Mouse (Mus musculus): ENCODE measurements around the gene Abca12. TPM values are rescaled to one million over a fixed set of nuclear protein-coding genes. Genes with fewer than 3 reads are reported as not detected.
A peak's percentile ranks its signal among the peaks of the same experiment; 100 is the strongest.

The Abca12 gene
- polyA plus RNA-seq, 1 experiment from 2014 or later = not detected

- Histone ChIP-seq H3K27ac (ENCODE audit: low read length) (no peak overlapping the region), H3K27me3 (replicated peaks; ENCODE audit: control insufficient read depth, insufficient read depth, low read length) (no peaks in the 10 kb centered on the region), H3K9ac (replicated peaks; ENCODE audit: low read depth, low read length) (no peak overlapping the region), H3K9me3 (ENCODE audit: control insufficient read depth, low read length) (no peaks in the 10 kb centered on the region), H3K4me3 (replicated peaks; ENCODE audit: low read length) (no peak overlapping the region), H3K4me2 (ENCODE audit: low read length) (no peak overlapping the region), H3K36me3 (ENCODE audit: control insufficient read depth, insufficient read depth) (no peaks in the 10 kb centered on the region), H3K4me1 (replicated peaks; ENCODE audit: control insufficient read depth, insufficient read depth, low read length) (no peaks in the 10 kb centered on the region)
- WGBS = 88% methylated on average over 5 of the region's 5 CpGs
- no peak for ATAC-seq
Measured at GRCm38 (mm10) chr1:71396105-71396504, 18.6 kb downstream of the Abca12 start.

- H3K27ac ChIP-seq (ENCODE audit: low read length) = no peak overlapping the region
- 63% methylated on average over 2 of the region's 2 CpGs for WGBS
- H3K36me3 ChIP-seq (ENCODE audit: control insufficient read depth, insufficient read depth) = no peaks in the 10 kb centered on the region
- H3K9me3 ChIP-seq (ENCODE audit: control insufficient read depth, low read length) = no peaks in the 10 kb centered on the region
- ATAC-seq = no peak
- no peaks in the 10 kb centered on the region for H3K27me3 ChIP-seq (replicated peaks; ENCODE audit: control insufficient read depth, insufficient read depth, low read length)
- no peaks in the 10 kb centered on the region for H3K4me1 ChIP-seq (replicated peaks; ENCODE audit: control insufficient read depth, insufficient read depth, low read length)
- no peak overlapping the region for H3K4me2 ChIP-seq (ENCODE audit: low read length)
- no peak overlapping the region for H3K4me3 ChIP-seq (replicated peaks; ENCODE audit: low read length)
- no peak overlapping the region for H3K9ac ChIP-seq (replicated peaks; ENCODE audit: low read depth, low read length)
Measured at GRCm38 (mm10) chr1:71394177-71394576, 20.5 kb downstream of the Abca12 start.

GRCm38 (mm10) chr1:71393489-71393888 lies 21.2 kb downstream of the Abca12 start:
- no peak for ATAC-seq
- no peak overlapping the region for H3K9ac ChIP-seq (replicated peaks; ENCODE audit: low read depth, low read length)
- no peaks in the 10 kb centered on the region for H3K36me3 ChIP-seq (ENCODE audit: control insufficient read depth, insufficient read depth)
- WGBS = 83% methylated on average over 8 of the region's 8 CpGs
- H3K4me1 ChIP-seq (replicated peaks; ENCODE audit: control insufficient read depth, insufficient read depth, low read length) = no peaks in the 10 kb centered on the region
- H3K9me3 ChIP-seq (ENCODE audit: control insufficient read depth, low read length) = no peaks in the 10 kb centered on the region
- H3K27me3 ChIP-seq (replicated peaks; ENCODE audit: control insufficient read depth, insufficient read depth, low read length) = no peaks in the 10 kb centered on the region
- no peak overlapping the region for H3K4me3 ChIP-seq (replicated peaks; ENCODE audit: low read length)
- no peak overlapping the region for H3K27ac ChIP-seq (ENCODE audit: low read length)
- H3K4me2 ChIP-seq (ENCODE audit: low read length) = no peak overlapping the region

GRCm38 (mm10) chr1:71392463-71392862 lies 22.2 kb downstream of the Abca12 start:
- Histone ChIP-seq H3K4me2 (ENCODE audit: low read length) (no peak overlapping the region), H3K4me3 (replicated peaks; ENCODE audit: low read length) (no peak overlapping the region), H3K9ac (replicated peaks; ENCODE audit: low read depth, low read length) (no peak overlapping the region), H3K27ac (ENCODE audit: low read length) (no peak overlapping the region), H3K36me3 (ENCODE audit: control insufficient read depth, insufficient read depth) (no peaks in the 10 kb centered on the region), H3K4me1 (replicated peaks; ENCODE audit: control insufficient read depth, insufficient read depth, low read length) (no peaks in the 10 kb centered on the region), H3K27me3 (replicated peaks; ENCODE audit: control insufficient read depth, insufficient read depth, low read length) (no peaks in the 10 kb centered on the region), H3K9me3 (ENCODE audit: control insufficient read depth, low read length) (no peaks in the 10 kb centered on the region)
- 92% methylated on average over 2 of the region's 2 CpGs for WGBS
- no peak for ATAC-seq

- Histone ChIP-seq H3K4me2 (ENCODE audit: low read length) (no peak overlapping the region), H3K4me3 (replicated peaks; ENCODE audit: low read length) (no peak overlapping the region), H3K9me3 (ENCODE audit: control insufficient read depth, low read length) (no peaks in the 10 kb centered on the region), H3K9ac (replicated peaks; ENCODE audit: low read depth, low read length) (no peak overlapping the region), H3K27me3 (replicated peaks; ENCODE audit: control insufficient read depth, insufficient read depth, low read length) (no peaks in the 10 kb centered on the region), H3K27ac (ENCODE audit: low read length) (no peak overlapping the region), H3K36me3 (ENCODE audit: control insufficient read depth, insufficient read depth) (no peaks in the 10 kb centered on the region), H3K4me1 (replicated peaks; ENCODE audit: control insufficient read depth, insufficient read depth, low read length) (no peaks in the 10 kb centered on the region)
- WGBS = 92% methylated on average over 8 of the region's 8 CpGs
- no peak for ATAC-seq
Measured at GRCm38 (mm10) chr1:71386593-71386992, 28.1 kb downstream of the Abca12 start.

- no peak overlapping the region for H3K9ac ChIP-seq (replicated peaks; ENCODE audit: low read depth, low read length)
- H3K4me3 ChIP-seq (replicated peaks; ENCODE audit: low read length) = no peak overlapping the region
- no peaks in the 10 kb centered on the region for H3K4me1 ChIP-seq (replicated peaks; ENCODE audit: control insufficient read depth, insufficient read depth, low read length)
- 71% methylated on average over 1 of the region's 1 CpGs for WGBS
- H3K9me3 ChIP-seq (ENCODE audit: control insufficient read depth, low read length) = no peaks in the 10 kb centered on the region
- no peak for ATAC-seq
- no peak overlapping the region for H3K4me2 ChIP-seq (ENCODE audit: low read length)
- H3K27me3 ChIP-seq (replicated peaks; ENCODE audit: control insufficient read depth, insufficient read depth, low read length) = no peaks in the 10 kb centered on the region
- no peak overlapping the region for H3K27ac ChIP-seq (ENCODE audit: low read length)
- H3K36me3 ChIP-seq (ENCODE audit: control insufficient read depth, insufficient read depth) = no peaks in the 10 kb centered on the region
Measured at GRCm38 (mm10) chr1:71384098-71384497, 30.6 kb downstream of the Abca12 start.

- 95% methylated on average over 5 of the region's 5 CpGs for WGBS
- Histone ChIP-seq H3K9me3 (ENCODE audit: control insufficient read depth, low read length) (no peaks in the 10 kb centered on the region), H3K36me3 (ENCODE audit: control insufficient read depth, insufficient read depth) (no peaks in the 10 kb centered on the region), H3K9ac (replicated peaks; ENCODE audit: low read depth, low read length) (no peak overlapping the region), H3K27me3 (replicated peaks; ENCODE audit: control insufficient read depth, insufficient read depth, low read length) (no peaks in the 10 kb centered on the region), H3K4me2 (ENCODE audit: low read length) (no peak overlapping the region), H3K4me3 (replicated peaks; ENCODE audit: low read length) (no peak overlapping the region), H3K27ac (ENCODE audit: low read length) (no peak overlapping the region), H3K4me1 (replicated peaks; ENCODE audit: control insufficient read depth, insufficient read depth, low read length) (no peaks in the 10 kb centered on the region)
- ATAC-seq = no peak
Measured at GRCm38 (mm10) chr1:71373090-71373489, 41.6 kb downstream of the Abca12 start.

GRCm38 (mm10) chr1:71370266-71370665 lies 44.4 kb downstream of the Abca12 start:
- Histone ChIP-seq H3K4me2 (ENCODE audit: low read length) (no peak overlapping the region), H3K27me3 (replicated peaks; ENCODE audit: control insufficient read depth, insufficient read depth, low read length) (no peaks in the 10 kb centered on the region), H3K9ac (replicated peaks; ENCODE audit: low read depth, low read length) (no peak overlapping the region), H3K9me3 (ENCODE audit: control insufficient read depth, low read length) (no peaks in the 10 kb centered on the region), H3K27ac (ENCODE audit: low read length) (no peak overlapping the region), H3K36me3 (ENCODE audit: control insufficient read depth, insufficient read depth) (no peaks in the 10 kb centered on the region), H3K4me3 (replicated peaks; ENCODE audit: low read length) (no peak overlapping the region), H3K4me1 (replicated peaks; ENCODE audit: control insufficient read depth, insufficient read depth, low read length) (no peaks in the 10 kb centered on the region)
- ATAC-seq = no peak

GRCm38 (mm10) chr1:71367770-71368169 lies 46.9 kb downstream of the Abca12 start:
- no peak overlapping the region for H3K4me3 ChIP-seq (replicated peaks; ENCODE audit: low read length)
- no peaks in the 10 kb centered on the region for H3K36me3 ChIP-seq (ENCODE audit: control insufficient read depth, insufficient read depth)
- no peak overlapping the region for H3K4me2 ChIP-seq (ENCODE audit: low read length)
- no peak for ATAC-seq
- no peak overlapping the region for H3K27ac ChIP-seq (ENCODE audit: low read length)
- H3K27me3 ChIP-seq (replicated peaks; ENCODE audit: control insufficient read depth, insufficient read depth, low read length) = no peaks in the 10 kb centered on the region
- WGBS = 43% methylated on average over 1 of the region's 1 CpGs
- no peaks in the 10 kb centered on the region for H3K9me3 ChIP-seq (ENCODE audit: control insufficient read depth, low read length)
- no peaks in the 10 kb centered on the region for H3K4me1 ChIP-seq (replicated peaks; ENCODE audit: control insufficient read depth, insufficient read depth, low read length)
- no peak overlapping the region for H3K9ac ChIP-seq (replicated peaks; ENCODE audit: low read depth, low read length)

- ATAC-seq = 0 out of 2 replicates have a peak, but pooled peaks have one; percentile 37
- WGBS = 18% methylated on average over 3 of the region's 3 CpGs
- no peak overlapping the region for H3K27ac ChIP-seq (ENCODE audit: low read length)
- H3K4me3 ChIP-seq (replicated peaks; ENCODE audit: low read length) = no peak overlapping the region
- H3K9ac ChIP-seq (replicated peaks; ENCODE audit: low read depth, low read length) = no peak overlapping the region
- H3K27me3 ChIP-seq (replicated peaks; ENCODE audit: control insufficient read depth, insufficient read depth, low read length) = no peaks in the 10 kb centered on the region
- peaks cover 9% of the 10 kb centered on the region for H3K4me1 ChIP-seq (replicated peaks; ENCODE audit: control insufficient read depth, insufficient read depth, low read length)
- no peaks in the 10 kb centered on the region for H3K36me3 ChIP-seq (ENCODE audit: control insufficient read depth, insufficient read depth)
- H3K9me3 ChIP-seq (ENCODE audit: control insufficient read depth, low read length) = no peaks in the 10 kb centered on the region
- no peak overlapping the region for H3K4me2 ChIP-seq (ENCODE audit: low read length)
Measured at GRCm38 (mm10) chr1:71342861-71343554, 71.7 kb downstream of the Abca12 start.
